Mouse (Mus musculus) midbrain, embryonic 10.5 days (tissue): ENCODE data around the gene Cd36. TPM values are rescaled to one million over a fixed set of nuclear protein-coding genes. Genes with fewer than 3 reads are reported as not detected.

Experiments used
- DNase-seq: peaks from one replicate; pipeline ENCODE4 v3.0.0-alpha.2; 2017; ENCODE audit warnings: low spot score
- H3K27ac ChIP-seq: fragments of 300-500 bp; sonication (generic); replicated peaks from 2 replicates; pipeline ENCODE4 v1.5.1; 2016; ENCODE audit warnings: mild to moderate bottlenecking
- H3K27me3 ChIP-seq: fragments of 300-500 bp; sonication (generic); 2 replicates; pipeline ENCODE4 v1.6.1; 2016; ENCODE audit warnings: low read depth, mild to moderate bottlenecking; ENCODE audit not compliant: poor library complexity, severe bottlenecking
- H3K36me3 ChIP-seq: fragments of 300-500 bp; sonication (generic); 2 replicates; pipeline ENCODE4 v1.6.1; 2016; ENCODE audit warnings: mild to moderate bottlenecking, moderate library complexity
- H3K4me1 ChIP-seq: fragments of 300-500 bp; sonication (generic); 2 replicates; pipeline ENCODE4 v1.6.1; 2016
- H3K4me3 ChIP-seq: fragments of 300-500 bp; sonication (generic); 2 replicates; pipeline ENCODE4 v1.5.1; 2016; ENCODE audit warnings: mild to moderate bottlenecking, moderate library complexity
- H3K9me3 ChIP-seq: fragments of 300-500 bp; sonication (generic); replicated peaks from 2 replicates; pipeline ENCODE4 v1.6.1; 2016; ENCODE audit warnings: mild to moderate bottlenecking
- WGBS: fragments of 180-500 bp; shearing (Covaris S2); methylation state at CpG from one replicate; pipeline ENCODE4 v1.1.7; 2016; 5-methylcytosine and 5-hydroxymethylcytosine counted together
- polyA plus RNA-seq: library from polyadenylated mRNA; unstranded; fragments of >200 nt; fragmentation: Nextera tagmentation; extraction: Ambion mirVana; gene quantifications from 2 replicates; pipeline ENCODE4 v1.2.1, GENCODE M21; 2016

The Cd36 gene
- polyA plus RNA-seq, 1 experiment from 2014 or later, result 1.1 TPM

DNA sequence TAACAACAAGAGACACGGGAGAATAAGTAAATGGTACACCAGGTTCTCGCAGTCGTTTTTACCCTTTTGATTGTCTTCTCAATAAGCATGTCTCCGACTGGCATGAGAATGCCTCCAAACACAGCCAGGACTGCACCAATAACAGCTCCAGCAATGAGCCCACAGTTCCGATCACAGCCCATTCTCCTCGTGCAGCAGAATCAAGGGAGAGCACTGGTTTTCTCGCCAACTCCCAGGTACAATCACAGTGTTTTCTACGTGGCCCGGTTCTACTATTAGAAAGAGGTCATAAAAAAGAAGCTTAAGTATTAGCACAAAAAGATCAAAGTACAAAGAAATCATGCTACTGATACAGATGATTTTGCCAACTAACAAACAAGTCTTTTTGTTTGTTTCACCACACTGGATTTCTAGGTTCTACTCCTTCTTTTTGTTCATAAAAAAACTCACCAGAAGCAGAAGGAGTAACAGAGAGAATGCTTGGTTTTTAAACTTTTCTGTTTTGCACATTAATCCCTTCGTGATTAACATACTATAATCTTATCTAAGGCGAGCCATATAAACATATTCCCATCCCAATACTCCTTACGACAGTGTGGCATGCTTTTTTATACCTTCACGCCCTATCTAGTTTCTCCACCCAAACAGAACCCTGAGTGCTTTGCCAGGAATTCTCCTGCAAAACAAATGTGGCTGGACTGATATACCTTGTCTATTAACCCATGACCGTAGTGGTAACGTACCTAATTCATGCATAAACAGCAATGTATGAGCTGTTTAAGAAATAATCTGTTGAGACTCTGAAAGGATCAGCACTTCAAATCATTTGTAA lies 59.7 kb downstream of the Cd36 start:
- DNase-seq, result no peak

DNA sequence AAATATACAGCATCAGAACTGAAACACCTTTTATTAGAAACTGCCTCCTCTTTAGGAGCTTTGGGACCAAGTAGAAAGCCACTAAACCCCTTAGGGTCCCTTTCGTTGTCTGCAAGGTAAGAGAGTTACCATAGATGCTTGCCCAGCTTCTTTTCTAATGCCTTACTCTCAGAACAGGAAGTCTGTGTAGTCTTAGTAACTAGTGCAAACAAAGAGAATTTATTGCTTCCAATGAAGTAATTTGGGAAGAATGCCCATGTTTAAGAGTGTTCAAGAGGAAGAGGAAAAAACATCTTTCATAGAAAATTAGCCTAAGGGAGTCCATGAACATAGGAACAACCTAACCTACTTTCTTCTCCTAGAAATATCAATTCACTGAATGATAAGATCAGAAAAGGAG lies 67.2 kb downstream of the Cd36 start:
- Histone ChIP-seq H3K36me3 (no peaks in the 10 kb centered on the region), H3K27ac (no peak overlapping the region), H3K9me3 (no peaks in the 10 kb centered on the region), H3K4me3 (no peak overlapping the region), H3K4me1 (no peaks in the 10 kb centered on the region), H3K27me3 (no peaks in the 10 kb centered on the region)
- DNase-seq, result no peak
- 84% methylated on average over 1 of the region's 1 CpGs for WGBS

More for the DNA sequence above, 59.7 kb downstream of the Cd36 start:
- Histone ChIP-seq H3K27me3 (no peaks in the 10 kb centered on the region), H3K27ac (no peak overlapping the region), H3K36me3 (no peaks in the 10 kb centered on the region), H3K9me3 (no peaks in the 10 kb centered on the region), H3K4me3 (no peak overlapping the region), H3K4me1 (no peaks in the 10 kb centered on the region)
- 82% methylated on average over 15 of the region's 15 CpGs for WGBS

DNA sequence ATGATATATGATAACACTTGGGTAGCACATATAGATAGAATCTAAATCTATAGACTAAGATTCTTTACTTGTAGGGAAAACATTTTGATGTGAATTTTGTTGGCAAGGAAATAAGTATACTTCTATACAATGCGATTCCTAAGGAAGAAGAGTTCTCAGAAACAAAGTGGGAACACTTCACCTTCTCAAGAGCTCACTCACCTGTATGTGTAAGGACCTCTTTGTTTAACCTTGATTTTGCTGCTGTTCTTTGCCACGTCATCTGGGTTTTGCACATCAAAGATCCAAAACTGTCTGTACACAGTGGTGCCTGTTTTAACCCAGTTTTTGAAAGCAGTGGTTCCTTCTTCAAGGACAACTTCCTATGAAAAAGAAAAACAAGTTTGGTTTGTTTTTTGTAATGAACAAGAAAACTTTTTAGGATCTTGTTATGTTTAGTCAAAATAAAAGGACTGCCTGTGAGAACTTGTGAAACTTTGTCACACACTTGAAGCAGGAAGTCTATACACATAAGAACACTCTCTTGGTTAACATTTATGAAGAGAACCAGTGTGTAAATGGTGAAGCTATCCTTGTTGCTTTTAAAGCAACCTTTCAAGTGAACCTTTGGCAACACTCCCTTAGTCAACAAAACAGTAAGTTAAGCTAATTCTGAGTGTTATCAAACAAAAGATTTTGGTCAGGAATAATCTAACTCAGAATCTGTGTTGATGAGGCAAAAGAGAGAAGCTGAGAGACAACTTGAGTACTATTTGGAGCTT lies 68.2 kb downstream of the Cd36 start:
- Histone ChIP-seq H3K9me3 (no peaks in the 10 kb centered on the region), H3K27ac (no peak overlapping the region), H3K4me3 (no peak overlapping the region), H3K36me3 (no peaks in the 10 kb centered on the region), H3K4me1 (no peaks in the 10 kb centered on the region), H3K27me3 (no peaks in the 10 kb centered on the region)
- no peak for DNase-seq
- 90% methylated on average over 2 of the region's 2 CpGs for WGBS

DNA sequence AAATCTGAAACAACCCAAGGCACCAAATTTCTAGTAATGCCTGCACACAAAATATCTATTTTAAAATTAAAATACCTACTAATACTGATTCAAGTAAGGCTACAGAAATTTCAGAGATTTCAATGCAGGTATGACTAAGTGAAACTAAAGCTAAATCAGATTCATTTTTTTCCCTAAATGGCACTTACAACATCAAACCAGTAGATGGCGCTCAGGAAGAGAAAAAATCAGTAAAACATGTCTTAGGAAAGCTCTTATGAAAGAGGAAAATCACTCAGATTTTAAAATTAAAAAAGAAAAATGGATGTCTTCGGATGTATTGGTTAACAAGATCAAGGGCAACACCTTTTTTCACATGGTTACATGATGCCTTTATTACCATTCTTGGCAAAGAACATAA lies 72.4 kb downstream of the Cd36 start:
- DNase-seq, result no peak
- H3K4me1 ChIP-seq, result no peaks in the 10 kb centered on the region
- H3K27ac ChIP-seq, result no peak overlapping the region
- H3K4me3 ChIP-seq, result no peak overlapping the region
- no peaks in the 10 kb centered on the region for H3K36me3 ChIP-seq
- 8% methylated on average over 2 of the region's 2 CpGs for WGBS
- H3K27me3 ChIP-seq, result no peaks in the 10 kb centered on the region
- H3K9me3 ChIP-seq, result no peaks in the 10 kb centered on the region

GRCm38 (mm10) chr5:17810336-17810735 lies 78.3 kb downstream of the Cd36 start:
- Histone ChIP-seq H3K27ac (no peak overlapping the region), H3K4me3 (no peak overlapping the region), H3K36me3 (no peaks in the 10 kb centered on the region), H3K9me3 (no peaks in the 10 kb centered on the region), H3K27me3 (no peaks in the 10 kb centered on the region), H3K4me1 (no peaks in the 10 kb centered on the region)
- WGBS, result 89% methylated on average over 1 of the region's 1 CpGs
- DNase-seq, result no peak

DNA sequence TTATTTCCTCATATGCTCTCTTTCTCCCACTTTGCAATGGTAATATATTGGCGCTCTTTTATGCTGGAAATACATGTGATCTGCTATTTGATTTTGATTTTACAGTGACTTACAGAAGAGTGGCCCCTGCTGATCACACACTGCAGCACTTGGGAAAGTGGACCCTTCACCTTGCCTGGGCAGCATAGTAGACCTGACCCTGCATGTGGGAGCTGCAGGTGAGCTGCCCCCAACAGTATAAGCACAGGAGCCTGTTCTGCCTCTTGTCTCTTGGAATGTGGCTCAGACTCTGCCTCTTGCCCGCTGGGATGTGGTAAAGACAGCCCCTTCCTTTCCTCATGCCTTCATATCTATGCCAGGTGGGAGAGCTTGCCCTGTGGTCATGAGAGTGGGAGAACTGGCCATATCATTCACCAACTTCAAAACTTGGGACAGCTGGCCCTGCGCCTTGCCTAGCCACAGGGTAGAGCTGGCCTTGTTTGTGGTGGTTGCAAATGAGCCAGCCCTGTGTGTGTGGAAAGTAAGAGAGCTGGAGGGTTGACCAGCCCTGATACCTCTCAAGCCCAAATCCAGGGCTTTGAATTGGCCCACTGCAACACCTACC lies 81.7 kb downstream of the Cd36 start:
- Histone ChIP-seq H3K27me3 (no peaks in the 10 kb centered on the region), H3K9me3 (no peaks in the 10 kb centered on the region), H3K36me3 (no peaks in the 10 kb centered on the region), H3K4me1 (no peaks in the 10 kb centered on the region), H3K27ac (no peak overlapping the region), H3K4me3 (no peak overlapping the region)
- no peak for DNase-seq
- WGBS, result 86% methylated on average over 3 of the region's 3 CpGs

DNA sequence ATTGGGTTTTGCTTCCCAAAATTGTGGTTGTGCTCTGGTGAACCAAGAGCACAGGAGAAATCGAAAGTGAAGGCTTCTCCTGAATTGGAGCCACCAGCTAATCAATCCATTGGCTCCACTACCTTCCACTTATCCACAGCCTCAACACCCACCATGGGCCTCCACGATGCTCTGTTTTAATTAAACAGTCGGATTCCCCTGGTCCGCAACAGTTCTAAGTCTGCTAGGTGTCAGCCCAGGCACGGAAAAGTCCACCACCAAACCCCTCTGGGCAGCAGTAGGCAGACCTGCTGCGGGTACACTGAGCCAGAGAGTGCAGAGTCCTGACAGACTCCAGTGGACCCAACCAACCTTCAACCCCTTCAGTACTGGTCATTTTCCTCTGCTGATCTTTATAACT lies 112.0 kb downstream of the Cd36 start:
- Histone ChIP-seq H3K4me3 (no peak overlapping the region), H3K9me3 (0 out of 2 replicates have a peak, but pooled peaks cover 3% of the 10 kb centered on the region), H3K36me3 (no peaks in the 10 kb centered on the region), H3K27ac (no peak overlapping the region), H3K4me1 (no peaks in the 10 kb centered on the region), H3K27me3 (no peaks in the 10 kb centered on the region)
- 95% methylated on average over 6 of the region's 6 CpGs for WGBS
- DNase-seq, result peak; percentile 61

- Histone ChIP-seq H3K9me3 (no peaks in the 10 kb centered on the region), H3K27me3 (no peaks in the 10 kb centered on the region), H3K4me3 (no peak overlapping the region), H3K27ac (no peak overlapping the region), H3K36me3 (no peaks in the 10 kb centered on the region), H3K4me1 (no peaks in the 10 kb centered on the region)
- WGBS, result 87% methylated on average over 2 of the region's 2 CpGs
- no peak for DNase-seq
These were observed 118.3 kb downstream of the Cd36 start for GRCm38 (mm10) chr5:17770328-17770727.

- Histone ChIP-seq H3K36me3 (no peaks in the 10 kb centered on the region), H3K9me3 (no peaks in the 10 kb centered on the region), H3K4me3 (no peak overlapping the region), H3K4me1 (no peaks in the 10 kb centered on the region), H3K27me3 (no peaks in the 10 kb centered on the region), H3K27ac (no peak overlapping the region)
- DNase-seq, result no peak
- WGBS, result 63% methylated on average over 4 of the region's 4 CpGs
These were observed 122.5 kb downstream of the Cd36 start for GRCm38 (mm10) chr5:17766006-17766677.

DNA sequence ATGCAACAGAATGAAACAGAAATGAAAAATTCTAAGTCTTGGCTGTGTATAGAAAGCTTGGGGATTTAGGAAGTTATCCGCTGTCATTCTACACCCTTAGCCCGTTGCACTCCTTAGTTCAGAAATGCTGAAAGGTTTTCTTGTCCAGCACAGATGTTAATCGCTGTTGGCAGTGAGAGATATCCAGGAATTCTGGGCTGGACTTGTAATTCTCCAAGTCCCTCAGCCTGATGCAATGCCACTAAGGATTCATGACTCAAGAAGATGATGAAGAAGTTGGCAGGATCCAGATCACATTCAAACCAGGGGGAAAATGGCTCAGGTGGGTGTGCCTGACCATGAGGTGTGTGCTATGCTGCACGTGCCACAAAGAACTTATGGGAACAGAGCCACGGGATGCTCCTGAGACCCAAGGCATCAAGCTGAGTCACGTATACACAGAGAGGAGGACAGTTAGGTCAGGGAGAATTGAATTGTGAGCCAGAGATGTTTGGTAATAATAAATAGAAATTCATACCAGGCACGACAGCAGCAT lies 135.1 kb downstream of the Cd36 start:
- no peak overlapping the region for H3K4me3 ChIP-seq
- 92% methylated on average over 7 of the region's 7 CpGs for WGBS

GRCm38 (mm10) chr5:17748293-17748692 lies 140.3 kb downstream of the Cd36 start:
- H3K36me3 ChIP-seq, result no peaks in the 10 kb centered on the region
- no peak for DNase-seq
- 64% methylated on average over 3 of the region's 3 CpGs for WGBS
- H3K4me3 ChIP-seq, result no peak overlapping the region
- no peaks in the 10 kb centered on the region for H3K27me3 ChIP-seq
- H3K4me1 ChIP-seq, result no peaks in the 10 kb centered on the region
- H3K9me3 ChIP-seq, result no peaks in the 10 kb centered on the region
- H3K27ac ChIP-seq, result no peak overlapping the region

More for the DNA sequence above, 135.1 kb downstream of the Cd36 start:
- no peaks in the 10 kb centered on the region for H3K4me1 ChIP-seq
- DNase-seq, result no peak
- H3K27me3 ChIP-seq, result no peaks in the 10 kb centered on the region
- H3K9me3 ChIP-seq, result no peaks in the 10 kb centered on the region
- no peaks in the 10 kb centered on the region for H3K36me3 ChIP-seq
- H3K27ac ChIP-seq, result no peak overlapping the region

- Histone ChIP-seq H3K27me3 (no peaks in the 10 kb centered on the region), H3K36me3 (no peaks in the 10 kb centered on the region), H3K9me3 (no peaks in the 10 kb centered on the region), H3K4me3 (no peak overlapping the region), H3K27ac (no peak overlapping the region), H3K4me1 (no peaks in the 10 kb centered on the region)
- DNase-seq, result no peak
- whole genome bisulfite sequencing, result 42% methylated on average over 5 of the region's 5 CpGs
These were observed 141.5 kb downstream of the Cd36 start for GRCm38 (mm10) chr5:17747143-17747542.
